Mouse (Mus musculus) right cerebral cortex, adult 2 months (tissue): ENCODE measurements around the gene Lactb.

Experiments
- DNase-seq, 2 experiments: peaks; one replicate each; pipeline ENCODE4 v3.0.0; 2021 to 2022; ENCODE audit warnings: low spot score in 2 of 2

Lactb gene

DNA sequence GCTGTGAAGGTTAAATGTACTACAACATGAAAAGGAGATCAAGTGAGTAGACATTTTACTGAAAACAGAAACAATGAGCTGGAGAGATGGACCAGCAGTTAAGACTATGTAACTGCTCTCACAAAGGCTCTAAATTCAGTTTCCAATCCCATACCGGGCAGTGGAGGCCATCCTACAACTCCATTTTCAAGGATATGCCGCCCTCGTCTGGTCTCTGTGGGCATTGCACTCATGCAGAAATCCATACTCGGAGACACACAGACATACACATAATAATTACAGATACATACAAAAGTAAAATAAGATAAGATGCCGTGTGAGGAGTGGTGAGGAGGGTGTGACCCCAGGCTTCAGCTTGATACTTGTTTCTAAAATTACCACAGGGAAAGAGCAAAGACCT, 5.2 kb upstream of the Lactb start:
- DNase-seq, result peak; percentile 62 to 66

- no peak for DNase-seq
These were observed 3.2 kb upstream of the Lactb start for GRCm38 (mm10) chr9:66978468-66978867.

DNA sequence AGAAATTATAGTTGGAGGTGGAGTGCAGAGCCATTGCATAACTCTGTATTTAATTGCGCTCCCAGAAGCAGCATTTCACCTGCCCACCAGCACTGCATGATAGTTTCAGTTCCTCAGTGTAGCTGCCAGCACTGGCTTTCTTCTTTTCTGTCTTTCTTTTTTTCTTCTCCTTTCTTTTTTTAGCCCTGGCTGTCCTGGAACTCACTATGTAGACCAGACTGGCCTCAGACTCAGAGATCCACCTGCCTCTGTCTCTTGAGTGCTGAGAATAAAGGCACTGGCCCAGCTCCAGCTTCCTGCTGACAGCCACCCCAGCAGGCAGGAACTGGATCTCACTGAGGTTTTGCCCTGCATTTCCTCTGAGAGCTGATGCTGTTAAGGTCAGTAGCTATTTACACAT, 2.7 kb upstream of the Lactb start:
- DNase-seq, result peak; percentile 28 to 68

DNA sequence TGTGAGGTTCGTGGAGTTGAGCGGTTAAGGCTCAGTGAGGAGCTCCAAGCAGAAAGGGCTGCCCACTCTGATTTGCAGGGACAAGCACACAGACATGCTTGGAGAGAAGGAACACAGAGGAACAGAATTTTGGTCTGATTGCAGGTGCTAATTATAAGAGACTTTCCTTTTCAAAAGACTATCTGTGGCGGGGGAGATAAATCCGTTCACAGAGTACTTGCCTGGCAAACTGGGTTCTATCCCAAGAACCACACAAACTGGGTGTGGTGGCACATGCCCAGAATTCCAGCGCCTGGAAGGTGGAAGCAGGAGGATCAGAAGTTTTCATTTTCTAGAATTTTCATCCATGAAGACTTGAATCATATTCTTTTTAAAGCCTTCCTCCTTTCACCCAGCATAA, 1.8 kb upstream of the Lactb start:
- DNase-seq, result no peak

DNA sequence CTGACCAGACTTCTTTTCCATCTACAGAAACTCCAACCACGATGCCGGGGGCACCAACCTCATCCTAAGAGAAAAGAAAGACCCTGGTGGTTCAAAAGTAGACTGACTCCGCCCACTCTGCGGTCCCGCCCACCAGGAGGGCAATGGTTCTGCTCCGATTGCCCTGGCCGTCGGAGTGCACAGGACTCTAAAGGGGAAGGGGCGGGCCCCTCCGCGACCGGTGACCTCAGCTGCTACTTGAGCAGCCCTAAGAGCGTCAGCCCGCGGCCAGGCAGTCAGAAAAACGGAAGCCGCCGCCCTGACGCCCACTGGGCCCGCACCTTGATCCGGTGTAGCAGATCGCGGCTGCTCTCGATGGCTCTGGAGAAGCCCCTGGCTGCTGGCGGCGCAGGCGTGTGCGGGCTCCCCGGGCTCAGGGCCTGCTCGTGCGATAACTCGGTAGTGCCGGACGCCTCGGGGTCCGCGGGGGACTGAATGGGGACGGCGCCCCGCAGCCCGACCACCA, 511 bp downstream of the Lactb start:
- peak; percentile 38 to 59 for DNase-seq

- DNase-seq, result no peak
These were observed 4.2 kb downstream of the Lactb start for GRCm38 (mm10) chr9:66971116-66971515.

DNA sequence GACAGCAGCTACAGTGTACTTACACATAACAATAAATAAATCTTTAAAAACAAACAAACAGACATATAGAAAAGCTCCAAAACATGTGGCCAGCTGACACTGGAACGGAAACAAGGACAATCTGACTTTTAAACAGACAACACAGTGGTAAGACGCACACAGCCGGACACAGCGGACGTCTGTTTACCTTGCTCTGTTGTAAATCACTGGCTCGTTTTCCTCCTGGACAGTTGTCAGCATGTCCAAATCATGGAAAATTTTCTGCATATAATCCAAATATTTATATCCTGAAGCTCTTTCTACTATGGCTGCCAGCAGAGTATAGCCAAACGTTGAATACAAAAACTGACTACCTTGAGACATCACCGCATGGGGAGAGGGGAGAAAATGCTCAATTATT, 7.8 kb downstream of the Lactb start:
- DNase-seq, result no peak

DNA sequence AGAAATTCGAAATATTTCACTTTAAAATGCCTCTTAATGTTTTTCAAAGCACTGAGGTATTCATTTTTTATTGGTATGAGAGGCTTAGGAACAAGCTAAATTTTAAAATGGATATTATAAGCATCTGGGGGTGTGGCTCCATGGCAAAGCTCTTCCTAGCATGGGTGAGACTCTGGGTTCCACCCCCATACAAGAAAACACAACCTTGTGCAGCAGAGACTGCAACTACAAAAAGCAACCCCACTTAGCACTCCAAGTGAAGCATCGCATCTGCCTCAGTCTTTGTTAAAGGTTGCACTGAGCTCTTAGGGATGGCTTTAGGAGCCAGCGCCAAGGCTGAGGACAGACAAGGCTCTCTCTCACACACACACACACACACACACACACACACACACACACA, 13.8 kb downstream of the Lactb start:
- no peak for DNase-seq

DNA sequence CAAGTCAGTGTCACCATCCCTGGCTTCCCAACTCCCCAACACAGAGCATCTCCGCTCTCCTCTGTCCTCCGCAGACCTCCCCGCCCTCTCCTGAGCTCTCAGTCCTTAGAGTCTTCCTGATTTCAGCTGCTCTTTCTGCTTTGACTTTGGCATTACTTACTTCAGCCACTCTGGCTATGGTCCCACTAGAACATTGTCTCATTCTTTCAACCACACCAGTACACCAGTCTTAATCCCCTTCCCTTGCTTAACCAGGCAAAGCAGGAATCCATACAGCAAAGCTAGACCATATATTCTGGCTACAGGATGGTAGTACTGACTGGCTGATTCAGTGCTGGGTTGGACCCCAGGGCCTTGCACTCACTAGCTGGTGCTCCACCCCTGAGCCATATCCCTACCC, 17.8 kb downstream of the Lactb start:
- DNase-seq, result no peak

DNA sequence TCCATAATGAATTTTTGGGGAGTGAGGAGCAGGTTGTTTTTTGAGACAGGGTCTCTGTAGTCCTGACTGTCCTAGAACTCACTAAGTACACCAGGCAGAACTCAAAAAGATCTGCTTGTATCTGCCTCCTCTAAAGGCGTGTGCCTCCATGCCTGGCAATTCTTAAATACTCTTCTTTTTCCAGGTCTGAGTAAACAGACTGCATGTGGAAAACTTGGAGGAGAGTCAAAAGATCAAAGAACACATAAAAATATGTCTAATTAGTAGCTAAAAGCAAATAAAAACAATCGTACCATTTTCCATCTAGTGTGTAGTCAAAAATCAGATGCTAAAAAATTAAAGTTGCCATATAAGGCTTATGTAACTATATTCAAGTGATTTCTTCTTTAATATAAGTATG, 22.4 kb downstream of the Lactb start:
- no peak for DNase-seq

GRCm38 (mm10) chr9:66952321-66952720, 23.0 kb downstream of the Lactb start:
- DNase-seq, result no peak

DNA sequence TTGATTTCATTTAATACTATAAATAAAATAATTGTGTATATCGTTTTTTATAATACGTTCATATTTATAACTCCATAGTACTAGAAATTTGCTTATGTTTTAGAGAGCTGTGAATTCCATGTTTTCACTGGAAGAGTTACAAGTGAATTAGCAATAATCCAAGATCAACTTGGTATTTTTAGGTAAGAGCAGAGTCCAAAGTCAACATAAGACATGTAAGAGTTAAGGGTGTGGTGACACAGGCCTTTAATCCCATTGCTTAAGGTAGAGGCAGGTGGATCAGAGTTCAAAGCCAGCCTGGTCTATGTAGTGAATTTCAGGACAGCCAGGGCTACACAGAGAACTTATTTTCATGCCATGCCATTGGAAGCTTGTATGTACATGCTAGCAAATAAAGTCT, 26.7 kb downstream of the Lactb start:
- DNase-seq, result no peak

DNA sequence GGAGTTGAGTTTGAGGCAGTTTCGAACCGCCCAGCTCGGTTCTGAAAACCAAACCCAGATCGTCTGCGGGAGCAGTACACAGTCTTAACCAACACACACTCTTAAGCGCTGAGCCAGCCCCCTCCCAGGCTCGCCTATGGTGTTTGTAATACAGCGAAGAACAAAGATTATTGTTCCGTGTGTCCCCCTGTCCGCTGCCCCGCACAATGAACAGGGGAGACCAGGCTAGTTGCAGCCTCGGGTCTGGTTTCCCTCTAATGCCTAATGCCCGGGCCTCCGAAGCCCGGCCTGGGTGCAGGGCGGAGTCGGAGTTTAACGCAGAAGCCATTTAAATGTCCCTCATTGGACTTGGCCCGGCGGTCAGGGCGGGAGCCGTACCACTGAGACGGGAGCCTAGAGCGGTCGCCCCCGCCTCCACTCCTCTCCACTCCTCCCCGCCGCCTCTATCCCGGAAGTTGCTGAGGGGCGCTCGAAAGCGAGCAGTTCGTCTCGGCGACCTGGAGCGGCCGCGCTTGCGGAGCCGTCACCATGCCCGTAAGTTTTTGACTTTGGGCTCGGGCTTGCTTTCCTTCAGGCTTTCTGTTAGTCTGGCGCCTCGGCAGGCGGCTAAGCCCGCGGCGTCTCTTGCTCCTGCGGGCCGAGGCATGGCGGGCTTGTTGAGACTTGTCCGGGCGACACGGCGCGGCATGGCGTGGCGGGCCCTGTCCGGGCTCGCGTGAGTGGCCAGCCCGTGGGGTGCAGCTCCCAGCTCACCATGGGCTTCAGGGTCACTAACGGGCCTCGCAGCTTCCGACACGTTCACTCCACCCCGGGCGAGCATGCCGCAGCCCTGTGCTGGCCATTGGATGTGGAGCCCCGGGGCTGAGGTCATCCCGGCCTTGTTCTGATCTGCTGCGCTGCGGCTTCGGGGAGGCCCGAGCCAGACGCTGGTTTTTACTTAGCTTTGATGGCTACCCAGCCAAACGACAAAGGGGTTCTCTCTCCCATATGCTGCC, 29.3 kb downstream of the Lactb start, which contains the start of gene Rps27l:
Gene Rps27l, plus strand, starts transcription at position 440 of the 995 bp plus-strand sequence.
- DNase-seq, result peak; percentile 87 to 90

DNA sequence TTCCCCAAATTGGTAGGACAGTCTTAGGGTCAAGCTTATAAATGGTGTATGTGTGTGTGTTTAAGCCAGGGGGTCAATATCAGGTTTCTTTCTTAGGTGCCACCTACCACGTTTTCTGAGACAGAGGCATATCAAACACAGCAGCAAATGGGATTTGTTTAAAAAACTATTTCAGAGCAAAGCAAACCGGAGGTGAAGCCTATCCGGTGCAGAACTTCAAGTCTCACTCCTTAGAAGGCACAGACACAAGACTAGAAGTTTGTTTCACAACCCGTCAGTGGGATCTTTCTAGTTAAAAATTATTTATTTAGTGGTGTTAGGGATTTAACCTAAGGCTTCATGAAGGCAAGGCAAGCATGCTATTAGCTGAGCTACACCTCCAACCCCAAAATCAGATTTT, 30.1 kb downstream of the Lactb start:
- DNase-seq, result no peak

GRCm38 (mm10) chr9:66938836-66939235, 36.4 kb downstream of the Lactb start:
- peak in 1 of 2 experiments; percentile 55 for DNase-seq

GRCm38 (mm10) chr9:66937507-66937906, 37.8 kb downstream of the Lactb start:
- no peak for DNase-seq

DNA sequence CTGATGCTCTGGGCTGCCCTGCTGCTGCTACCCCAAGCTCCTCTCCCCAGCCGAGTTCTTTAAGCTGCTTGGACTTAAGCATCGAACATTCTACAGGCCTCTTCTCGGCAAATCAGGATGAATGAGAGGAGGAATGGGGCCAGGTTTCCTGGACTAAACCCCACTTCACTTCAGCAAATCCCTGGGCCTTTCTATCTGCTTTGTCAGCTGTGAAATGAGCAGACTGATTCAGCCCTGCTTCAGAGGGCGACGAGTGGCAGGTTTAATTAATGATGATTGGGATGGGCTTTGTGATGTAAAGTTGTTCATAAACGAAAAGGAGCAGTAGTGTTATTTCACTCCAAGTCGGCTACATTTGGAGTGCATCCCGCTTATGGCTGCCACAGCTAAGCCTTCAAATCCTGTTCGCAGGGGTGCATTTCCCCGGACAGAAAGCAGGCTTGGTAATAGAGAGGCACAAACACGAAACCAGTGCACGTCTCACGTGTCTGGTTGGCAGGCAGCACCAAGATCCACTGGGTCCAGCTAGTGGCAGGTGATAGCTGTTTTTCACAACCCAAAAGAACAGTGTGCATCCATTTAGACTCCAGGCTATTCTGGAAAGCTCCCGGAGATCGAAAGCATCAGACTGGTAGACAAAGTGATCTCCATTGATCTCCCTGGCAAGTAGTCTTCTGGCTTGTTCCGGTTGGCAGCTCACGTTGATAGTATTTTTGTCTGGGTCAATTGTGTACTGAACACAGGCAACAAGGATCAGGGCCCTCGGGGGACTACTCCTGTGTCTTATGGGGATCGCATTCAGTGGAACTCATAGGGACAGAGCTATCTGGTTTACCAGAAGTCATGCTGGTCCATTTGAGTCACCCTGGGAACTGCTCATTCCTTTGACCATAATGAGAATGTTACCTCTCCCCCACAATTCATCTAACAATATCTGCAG, 41.1 kb downstream of the Lactb start:
- no peak for DNase-seq

DNA sequence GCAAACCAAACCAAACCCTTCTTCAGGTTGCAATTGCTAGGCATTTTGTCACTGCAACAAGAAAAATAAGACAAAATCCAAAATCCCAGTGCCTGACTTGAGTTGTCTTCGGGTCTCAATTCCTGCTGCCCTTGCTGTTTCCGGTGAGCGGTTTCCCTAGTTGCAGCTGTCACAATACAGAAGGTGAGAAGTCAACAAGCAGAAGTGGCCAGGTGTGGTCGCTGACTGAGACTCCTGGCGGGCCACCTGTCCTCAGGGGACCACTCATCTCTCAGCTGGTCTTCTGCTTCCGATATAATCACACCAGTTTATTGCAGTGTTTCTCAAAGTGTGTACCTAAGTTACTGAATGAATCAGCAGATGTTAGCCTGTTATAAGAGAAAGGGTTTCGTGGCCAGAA, 44.9 kb downstream of the Lactb start:
- no peak for DNase-seq

DNA sequence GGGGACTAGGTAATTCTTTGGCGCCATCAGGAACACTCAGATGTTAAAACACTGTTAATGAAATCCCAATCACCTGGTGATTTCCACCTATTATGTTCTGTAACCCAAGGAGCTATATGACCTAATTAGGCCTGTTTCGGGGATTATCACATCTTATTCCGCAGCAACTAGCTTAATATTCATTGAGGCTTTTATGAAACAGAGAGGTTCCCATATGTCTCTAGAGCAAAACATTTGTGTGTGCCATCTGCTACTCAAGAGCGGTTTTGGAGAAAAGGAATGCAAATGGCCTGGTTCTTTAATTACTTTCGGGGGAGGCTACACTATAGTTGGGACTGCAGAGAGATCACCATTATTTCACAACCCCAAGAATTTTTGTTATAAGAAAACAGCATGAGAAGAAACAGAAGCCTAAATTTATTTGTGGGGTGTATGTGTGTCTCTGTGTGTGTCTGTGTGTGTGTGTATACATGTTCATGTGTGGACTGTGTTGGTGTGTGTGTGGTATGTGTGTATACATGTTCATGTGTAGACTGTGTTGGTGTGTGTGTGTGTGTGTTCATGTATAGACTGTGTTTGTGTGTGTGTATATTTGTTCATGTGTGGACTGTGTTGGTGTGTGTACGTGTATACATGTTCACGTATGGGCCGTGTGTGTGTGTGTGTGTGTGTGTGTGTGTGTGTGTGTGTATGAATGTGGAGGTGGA, 47.4 kb downstream of the Lactb start:
- DNase-seq, result no peak

DNA sequence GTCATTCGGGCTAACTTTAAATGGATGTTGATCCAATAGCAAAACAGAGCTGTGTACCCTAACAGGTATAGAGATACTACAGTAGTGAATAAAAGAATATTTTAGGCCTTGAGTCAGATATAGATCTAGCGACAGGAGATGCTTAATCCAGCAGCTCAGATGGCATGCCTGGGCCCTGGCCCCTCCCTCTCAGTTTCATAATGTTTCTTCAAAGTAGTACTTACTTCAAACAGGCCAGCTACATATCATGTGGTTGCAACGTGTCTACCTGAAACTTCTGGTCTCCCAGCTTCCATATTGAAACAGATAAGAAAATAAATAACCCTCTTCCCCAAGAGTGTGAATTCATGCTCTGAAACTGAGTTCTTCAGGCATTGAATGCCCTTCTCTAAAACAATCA, 49.4 kb downstream of the Lactb start:
- DNase-seq, result no peak

- no peak for DNase-seq
These were observed 53.2 kb downstream of the Lactb start for GRCm38 (mm10) chr9:66922076-66922475.
